Mouse (Mus musculus) liver, embryonic 15.5 days (tissue): ENCODE data around the gene Mad2l1bp. TPM values are rescaled to one million over a fixed set of nuclear protein-coding genes. Genes with fewer than 3 reads are reported as not detected.

Experiments used
- ATAC-seq: fragments of 200-750 bp; cut with Nextera tagmentation; 2 replicates; pipeline ENCODE4 v1.8.0; 2017; ENCODE audit warnings: moderate number of reproducible peaks, mild to moderate bottlenecking, moderate library complexity; ENCODE audit not compliant: insufficient read depth
- H3K27ac ChIP-seq: fragments of 300-500 bp; sonication (generic); replicated peaks from 2 replicates; pipeline ENCODE4 v1.5.1; 2015; ENCODE audit warnings: mild to moderate bottlenecking, inconsistent platforms
- H3K27me3 ChIP-seq: fragments of 300-500 bp; sonication (generic); 2 replicates; pipeline ENCODE4 v1.6.1; 2015; ENCODE audit warnings: mild to moderate bottlenecking, inconsistent platforms
- H3K36me3 ChIP-seq: fragments of 300-500 bp; sonication (generic); replicated peaks from 2 replicates; pipeline ENCODE4 v1.6.1; 2015; ENCODE audit warnings: moderate library complexity, mild to moderate bottlenecking, inconsistent platforms
- H3K4me1 ChIP-seq: fragments of 300-500 bp; sonication (generic); replicated peaks from 2 replicates; pipeline ENCODE4 v1.6.1; 2015; ENCODE audit warnings: inconsistent platforms
- H3K4me2 ChIP-seq: fragments of 300-500 bp; sonication (generic); 2 replicates; pipeline ENCODE4 v1.6.1; 2015; ENCODE audit warnings: moderate library complexity, mild to moderate bottlenecking, inconsistent platforms
- H3K4me3 ChIP-seq: fragments of 300-500 bp; sonication (generic); replicated peaks from 2 replicates; pipeline ENCODE4 v1.5.1; 2015; ENCODE audit warnings: mild to moderate bottlenecking, inconsistent platforms
- H3K9ac ChIP-seq: fragments of 300-500 bp; sonication (generic); 2 replicates; pipeline ENCODE4 v1.6.1; 2015; ENCODE audit warnings: moderate library complexity, mild to moderate bottlenecking, inconsistent platforms
- H3K9me3 ChIP-seq: fragments of 300-500 bp; sonication (generic); replicated peaks from 2 replicates; pipeline ENCODE4 v1.6.1; 2016; ENCODE audit warnings: inconsistent platforms
- WGBS: fragments of 180-500 bp; shearing (Covaris S2); methylation state at CpG from one replicate; pipeline ENCODE4 v1.1.7; 2015; ENCODE audit warnings: mixed read lengths; ENCODE audit not compliant: insufficient replicate concordance; 5-methylcytosine and 5-hydroxymethylcytosine counted together
- polyA plus RNA-seq: library from polyadenylated mRNA; unstranded; fragments of >200 nt; fragmentation: Nextera tagmentation; extraction: Ambion mirVana; gene quantifications from 2 replicates; pipeline ENCODE4 v1.2.1, GENCODE M21; 2015

Mad2l1bp gene
- polyA plus RNA-seq, 1 experiment from 2014 or later, result 42.5 TPM

DNA sequence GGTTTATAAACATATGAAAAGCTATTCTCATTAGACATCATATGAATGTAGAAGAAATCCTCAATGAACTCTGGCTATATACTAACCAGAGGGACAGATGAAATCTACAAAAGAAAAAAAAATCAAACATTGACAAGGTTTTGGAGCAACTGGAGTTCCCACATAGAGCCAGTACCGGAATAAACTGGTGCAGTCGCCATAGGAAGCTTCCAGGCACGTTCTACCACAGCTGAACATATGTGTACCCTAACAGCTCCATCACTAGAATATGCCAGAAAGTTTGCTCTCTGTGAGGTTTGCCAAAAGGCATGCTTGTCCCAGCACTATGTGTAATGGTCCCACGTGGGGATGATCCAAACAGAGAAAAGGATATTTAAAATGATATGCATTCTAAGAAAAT lies 45.1 kb downstream of the Mad2l1bp start:
- 57% methylated on average over 4 of the region's 4 CpGs for WGBS

DNA sequence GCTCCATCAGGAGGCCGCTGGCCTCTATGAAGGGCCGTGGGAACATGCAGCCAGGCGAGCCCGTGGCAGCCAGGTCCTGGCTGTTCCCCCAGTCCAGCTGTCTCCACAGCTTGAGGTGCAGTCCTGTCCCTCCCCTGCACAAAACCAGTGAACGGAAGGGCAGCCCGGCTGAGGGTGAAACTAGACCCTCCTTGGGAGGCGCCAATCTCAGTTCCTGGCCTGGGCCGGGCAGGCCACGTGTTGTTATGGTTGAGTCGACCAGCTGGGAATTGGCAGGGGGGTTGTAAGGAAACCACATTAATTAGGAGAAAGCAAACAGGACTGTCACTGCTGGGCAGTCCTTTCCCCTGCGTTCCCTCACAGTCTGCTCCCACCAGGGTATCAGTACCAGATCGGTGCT lies 48.9 kb downstream of the Mad2l1bp start:
- Histone ChIP-seq H3K27me3 (peaks cover 14% of the 10 kb centered on the region), H3K9me3 (no peaks in the 10 kb centered on the region), H3K4me2 (no peak overlapping the region), H3K36me3 (no peaks in the 10 kb centered on the region), H3K4me3 (no peak overlapping the region), H3K9ac (no peak overlapping the region), H3K4me1 (no peaks in the 10 kb centered on the region), H3K27ac (no peak overlapping the region)
- 0 out of 2 replicates have a peak, but pooled peaks have one; percentile 31 for ATAC-seq
- WGBS, result 17% methylated on average over 12 of the region's 12 CpGs

More for the DNA sequence above, 45.1 kb downstream of the Mad2l1bp start:
- Histone ChIP-seq H3K36me3 (no peaks in the 10 kb centered on the region), H3K9me3 (no peaks in the 10 kb centered on the region), H3K4me2 (no peak overlapping the region), H3K27ac (no peak overlapping the region), H3K27me3 (peaks cover 23% of the 10 kb centered on the region), H3K4me1 (peaks cover 21% of the 10 kb centered on the region), H3K9ac (no peak overlapping the region), H3K4me3 (no peak overlapping the region)
- no peak for ATAC-seq

DNA sequence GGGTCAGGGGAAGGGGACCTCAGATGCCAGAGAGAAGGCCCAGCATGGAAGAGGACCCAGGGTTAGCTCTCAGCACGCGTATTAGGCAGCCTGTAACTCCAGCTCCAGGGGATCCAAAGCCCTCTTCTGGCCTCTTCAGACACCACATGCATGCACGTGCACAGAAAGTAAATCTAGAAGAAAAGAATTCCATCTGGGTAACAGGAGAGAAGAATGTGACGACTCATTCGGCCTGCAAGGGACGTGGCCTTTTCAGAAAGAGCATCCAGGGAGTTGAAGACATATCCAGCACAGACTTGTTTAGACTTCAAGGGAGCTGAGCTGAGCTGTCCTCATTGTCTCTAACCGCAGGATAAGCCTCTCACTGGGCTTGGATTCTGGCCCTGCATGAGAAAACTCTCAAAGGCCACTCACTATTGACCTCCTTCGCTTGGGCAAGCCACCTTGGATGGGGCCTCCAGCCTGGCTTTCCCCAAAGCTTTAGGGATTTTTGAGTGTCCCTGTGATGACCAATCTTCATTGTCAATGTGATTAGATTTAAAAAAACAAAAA lies 50.7 kb downstream of the Mad2l1bp start:
- WGBS, result 72% methylated on average over 8 of the region's 8 CpGs
- H3K36me3 ChIP-seq, result no peaks in the 10 kb centered on the region
- H3K4me3 ChIP-seq, result no peak overlapping the region
- H3K4me1 ChIP-seq, result no peaks in the 10 kb centered on the region; the same call in 1 of the 2 replicates
- no peak overlapping the region for H3K9ac ChIP-seq
- H3K27me3 ChIP-seq, result peaks cover 8% of the 10 kb centered on the region; the same call in 1 of the 2 replicates
- H3K4me2 ChIP-seq, result no peak overlapping the region
- no peak overlapping the region for H3K27ac ChIP-seq
- H3K9me3 ChIP-seq, result no peaks in the 10 kb centered on the region
- ATAC-seq, result no peak

DNA sequence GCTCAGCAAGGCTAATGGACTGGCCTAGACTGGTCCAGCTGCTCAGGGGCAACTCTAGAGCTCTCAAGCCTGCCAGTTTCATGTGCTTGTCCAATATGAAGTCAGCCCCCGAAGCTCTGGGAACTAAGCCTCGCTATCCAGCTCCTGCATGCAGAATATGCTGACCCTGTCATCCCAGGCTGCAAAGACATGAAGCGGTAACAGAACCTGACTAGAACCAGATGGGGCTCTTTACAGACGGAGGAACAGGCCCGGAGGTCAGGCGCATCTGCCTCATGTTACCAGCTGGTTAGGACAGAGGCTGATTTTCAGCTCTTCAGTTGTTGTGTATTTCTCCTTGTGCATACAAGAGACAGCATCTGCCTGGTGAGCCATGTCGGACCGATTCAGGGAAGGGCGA lies 51.4 kb downstream of the Mad2l1bp start:
- H3K27me3 ChIP-seq, result 0 out of 2 replicates have a peak, but pooled peaks cover under 1% of the 10 kb centered on the region
- H3K36me3 ChIP-seq, result no peaks in the 10 kb centered on the region
- no peaks in the 10 kb centered on the region for H3K9me3 ChIP-seq
- no peak overlapping the region for H3K27ac ChIP-seq
- H3K4me2 ChIP-seq, result no peak overlapping the region
- ATAC-seq, result no peak
- no peak overlapping the region for H3K4me3 ChIP-seq
- H3K4me1 ChIP-seq, result no peaks in the 10 kb centered on the region; the same call in 1 of the 2 replicates
- WGBS, result 73% methylated on average over 9 of the region's 9 CpGs
- no peak overlapping the region for H3K9ac ChIP-seq

DNA sequence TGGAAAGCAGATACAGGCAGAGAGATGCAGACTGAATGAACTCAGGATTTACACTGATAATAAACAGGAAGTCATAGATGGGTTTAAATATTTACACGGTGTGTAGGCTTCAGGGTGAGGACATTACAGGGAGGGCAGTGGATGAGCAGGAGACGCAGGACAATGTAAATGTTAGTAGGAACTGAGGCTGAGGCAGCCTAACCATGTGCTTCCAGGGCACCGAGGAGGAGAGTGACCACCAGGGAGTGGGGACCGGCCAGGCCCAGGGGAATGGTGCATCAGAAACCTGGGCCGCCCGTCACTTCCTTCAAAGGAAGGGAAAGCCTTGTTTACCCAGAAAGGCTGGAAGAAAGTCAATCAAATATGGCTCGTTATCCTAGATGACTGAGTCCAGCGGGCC lies 54.8 kb downstream of the Mad2l1bp start:
- H3K4me3 ChIP-seq, result no peak overlapping the region
- no peaks in the 10 kb centered on the region; the same call in 1 of the 2 replicates for H3K4me1 ChIP-seq
- H3K27ac ChIP-seq, result no peak overlapping the region
- H3K9me3 ChIP-seq, result no peaks in the 10 kb centered on the region
- H3K36me3 ChIP-seq, result no peaks in the 10 kb centered on the region
- H3K9ac ChIP-seq, result no peak overlapping the region
- no peak for ATAC-seq
- 51% methylated on average over 8 of the region's 8 CpGs for WGBS
- no peak overlapping the region for H3K4me2 ChIP-seq
- H3K27me3 ChIP-seq, result peaks cover 10% of the 10 kb centered on the region; the same call in 1 of the 2 replicates

Other genes with a start within 250 kb of the Mad2l1bp start
- gene Vegfa, start 121.2 kb downstream of the Mad2l1bp start, polyA plus RNA-seq, result 1.2 and 1.4 TPM in 2 replicates
- gene Mrps18a, start 42.6 kb downstream of the Mad2l1bp start, polyA plus RNA-seq, result 60.7 and 64.6 TPM in 2 replicates
- 0.83 and 1.1 TPM in 2 replicates for gene Rsph9, start 9.3 kb downstream of the Mad2l1bp start, polyA plus RNA-seq
- gene Gtpbp2, start 7.5 kb upstream of the Mad2l1bp start, polyA plus RNA-seq, result 33.2 and 36.8 TPM in 2 replicates
- 15.8 and 17.1 TPM in 2 replicates for gene Polh, start 49.1 kb upstream of the Mad2l1bp start, polyA plus RNA-seq
- 14.4 and 15.2 TPM in 2 replicates for gene Xpo5, start 49.2 kb upstream of the Mad2l1bp start, polyA plus RNA-seq
- 29.0 and 30.6 TPM in 2 replicates for gene Polr1c, start 94.5 kb upstream of the Mad2l1bp start, polyA plus RNA-seq
- gene Yipf3, start 94.5 kb upstream of the Mad2l1bp start, polyA plus RNA-seq, result 44.2 and 59.9 TPM in 2 replicates
- 0.08 TPM in 1 of 2 replicates, not detected in the other for gene Lrrc73, start 100.0 kb upstream of the Mad2l1bp start, polyA plus RNA-seq
- gene Tjap1, start 129.5 kb upstream of the Mad2l1bp start, polyA plus RNA-seq, result 9.8 and 10.5 TPM in 2 replicates
- gene Dlk2, start 143.9 kb upstream of the Mad2l1bp start, polyA plus RNA-seq, result 0.24 TPM in 1 of 2 replicates, not detected in the other
- gene Abcc10, start 174.8 kb upstream of the Mad2l1bp start, polyA plus RNA-seq, result 1.8 and 2.0 TPM in 2 replicates
- 1.5 and 1.7 TPM in 2 replicates for gene Zfp318, start 230.2 kb upstream of the Mad2l1bp start, polyA plus RNA-seq